Mouse (Mus musculus) A20 (cell line): ENCODE measurements at regions not wholly inside any gene's neighbourhood (a gene's known extent, or its start where the extent isn't known, plus 50 kb on each side); places are given as distances from the start of the nearest gene placed in this dataset.
"Not testable (repeated sequence)": the region's sequence is repeated elsewhere in the genome, so short reads cannot be mapped to it uniquely, and the experiment has no call there.

Experiments used
- DNase-seq: peaks from one replicate; pipeline ENCODE4 v3.0.0-alpha.2; 2011; ENCODE audit warnings: low read depth, low spot score

- DNase-seq, result no peak
These were observed 124.4 kb downstream of the Melk start for GRCm38 (mm10) chr4:44424831-44425704.

GRCm38 (mm10) chr4:44434593-44434992 lies 133.9 kb downstream of the Melk start:
- DNase-seq, result peak; percentile 35

DNA sequence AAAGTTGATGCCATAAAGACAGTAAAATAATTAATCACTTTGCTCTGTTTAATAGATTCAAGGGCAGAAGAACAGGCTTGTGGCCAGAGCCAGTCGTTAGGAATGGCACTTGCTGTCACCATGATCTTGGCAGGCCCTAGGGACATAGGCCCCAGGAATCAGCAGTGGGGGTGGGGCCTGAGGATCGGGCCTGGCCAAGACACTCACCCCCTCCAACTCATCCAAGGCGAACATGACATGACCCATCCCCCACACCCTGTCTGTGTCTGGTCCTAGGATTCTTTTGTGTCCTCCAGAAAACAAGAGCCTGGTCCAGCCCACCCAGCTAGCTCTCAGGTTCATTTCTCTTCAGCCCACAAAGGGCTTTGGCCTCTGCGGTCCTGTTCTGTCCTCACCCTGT lies 144.8 kb downstream of the Melk start:
- no peak for DNase-seq

- DNase-seq, result no peak
These were observed 150.3 kb downstream of the Melk start for GRCm38 (mm10) chr4:44450881-44451532.

GRCm38 (mm10) chr4:44452043-44452618 lies 151.5 kb downstream of the Melk start:
- no peak for DNase-seq

GRCm38 (mm10) chr4:44453552-44453951 lies 152.9 kb downstream of the Melk start:
- DNase-seq, result no peak

DNA sequence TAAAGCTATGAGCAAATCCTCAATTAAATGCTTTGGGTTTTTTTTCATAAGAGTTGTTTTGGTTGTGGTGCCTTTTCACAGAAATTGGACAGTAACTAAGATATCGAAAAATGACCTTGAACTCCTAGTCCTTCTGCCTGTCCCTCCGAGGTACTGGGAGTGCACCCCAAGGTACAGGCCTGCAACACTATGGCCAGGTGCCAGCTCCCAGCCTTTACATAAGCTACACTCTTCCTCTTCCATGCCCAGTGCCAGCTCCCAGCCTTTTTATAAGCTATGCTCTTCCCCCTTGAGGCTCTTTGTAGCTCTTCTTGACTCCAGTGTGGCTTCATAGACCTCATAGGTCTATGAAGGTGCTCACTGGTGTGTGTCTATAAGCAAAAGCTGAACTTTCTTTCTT lies 155.2 kb downstream of the Melk start:
- DNase-seq, result no peak

- DNase-seq, result not testable (repeated sequence)
These were observed 172.8 kb downstream of the Melk start for GRCm38 (mm10) chr4:44473511-44473910.
